Mouse (Mus musculus) stomach, embryonic 14.5 days (tissue): ENCODE measurements at regions not wholly inside any gene's neighbourhood (a gene's known extent, or its start where the extent isn't known, plus 50 kb on each side); places are given as distances from the start of the nearest gene placed in this dataset.
"Not testable (repeated sequence)": the region's sequence is repeated elsewhere in the genome, so short reads cannot be mapped to it uniquely, and the experiment has no call there.

ENCODE experiments used
- ATAC-seq: fragments of 200-750 bp; cut with Nextera tagmentation; 2 replicates; pipeline ENCODE4 v1.8.0; 2017; ENCODE audit warnings: low read depth, moderate TSS enrichment; ENCODE audit not compliant: insufficient number of reproducible peaks, insufficient read depth, low FRiP score
- H3K27ac ChIP-seq: fragments of 300-500 bp; sonication (generic); 2 replicates; pipeline ENCODE4 v1.5.1; 2014; ENCODE audit warnings: mild to moderate bottlenecking, low read length, moderate library complexity, mixed read lengths
- H3K27me3 ChIP-seq: fragments of 300-500 bp; sonication (generic); 2 replicates; pipeline ENCODE4 v1.6.1; 2014; ENCODE audit warnings: low read length, control low read depth, mixed read lengths; ENCODE audit not compliant: control insufficient read depth, insufficient read depth
- H3K36me3 ChIP-seq: fragments of 300-500 bp; sonication (generic); 2 replicates; pipeline ENCODE4 v1.6.1; 2014; ENCODE audit warnings: mild to moderate bottlenecking, control low read depth, low read length, moderate library complexity, mixed read lengths; ENCODE audit not compliant: control insufficient read depth, insufficient read depth
- H3K4me1 ChIP-seq: fragments of 300-500 bp; sonication (generic); 2 replicates; pipeline ENCODE4 v1.6.1; 2014; ENCODE audit warnings: low read length, control low read depth, mixed read lengths; ENCODE audit not compliant: control insufficient read depth, insufficient read depth
- H3K4me2 ChIP-seq: fragments of 300-500 bp; sonication (generic); replicated peaks from 2 replicates; pipeline ENCODE4 v1.6.1; 2014; ENCODE audit warnings: low read depth, low read length, control low read depth
- H3K4me3 ChIP-seq: fragments of 300-500 bp; sonication (generic); 2 replicates; pipeline ENCODE4 v1.5.1; 2014; ENCODE audit warnings: low read depth, low read length, control low read depth
- H3K9ac ChIP-seq: fragments of 300-500 bp; sonication (generic); replicated peaks from 2 replicates; pipeline ENCODE4 v1.6.1; 2014; ENCODE audit warnings: low read depth, mild to moderate bottlenecking, control low read depth, low read length, moderate library complexity, mixed read lengths
- H3K9me3 ChIP-seq: fragments of 300-500 bp; sonication (generic); 2 replicates; pipeline ENCODE4 v1.6.1; 2016; ENCODE audit warnings: low read depth, low read length, control low read depth; ENCODE audit not compliant: control insufficient read depth
- WGBS: fragments of 180-500 bp; shearing (Covaris S2); extraction: QIAGEN DNeasy Blood & Tissue Kit; methylation state at CpG from one replicate; pipeline ENCODE4 v1.1.7; 2014; 5-methylcytosine and 5-hydroxymethylcytosine counted together

DNA sequence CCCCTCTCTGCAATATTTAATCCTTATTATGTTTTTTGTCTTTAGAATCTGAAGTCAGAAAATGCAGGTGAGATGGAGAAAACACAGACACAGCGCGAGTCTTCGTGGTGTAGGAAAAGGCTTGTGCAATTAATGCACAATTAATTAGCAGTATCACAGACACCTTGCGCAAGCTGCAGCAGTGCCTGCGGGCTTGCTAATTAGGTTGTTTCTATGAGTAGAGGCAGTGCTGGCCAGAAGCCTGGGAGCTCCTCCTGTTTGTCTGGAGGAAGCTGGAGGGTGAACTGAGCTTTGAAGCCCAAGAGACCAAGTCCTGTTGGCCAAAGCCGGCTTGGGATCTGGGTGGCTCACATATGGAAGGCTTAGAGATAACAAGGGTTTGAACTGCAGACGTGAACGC lies 135.9 kb upstream of the Ubl3 start:
- WGBS, result 77% methylated on average over 8 of the region's 8 CpGs

DNA sequence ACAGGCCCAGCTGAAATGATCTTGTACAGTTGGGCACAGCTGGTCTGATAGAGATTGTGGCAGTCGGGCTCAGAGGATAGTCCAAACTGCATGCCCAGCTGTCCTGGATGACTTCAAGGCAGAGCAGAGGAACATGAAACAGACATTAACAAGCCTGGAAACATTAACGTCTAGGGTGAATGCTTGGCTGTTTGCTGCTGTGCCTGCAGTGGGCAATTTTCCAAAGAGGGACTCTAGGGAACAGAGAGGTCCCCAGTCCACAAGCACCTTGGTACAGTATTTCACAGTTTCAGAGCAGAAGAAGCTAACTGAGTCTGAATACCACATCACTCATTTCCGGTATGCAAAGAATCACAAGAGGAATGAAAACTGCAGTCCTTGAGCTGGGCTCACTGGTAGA lies 135.2 kb upstream of the Ubl3 start:
- Histone ChIP-seq H3K9me3 (no peaks in the 10 kb centered on the region; the same call in 1 of the 2 replicates), H3K36me3 (no peaks in the 10 kb centered on the region), H3K4me1 (no peaks in the 10 kb centered on the region), H3K27me3 (no peaks in the 10 kb centered on the region), H3K4me2 (no peak overlapping the region), H3K4me3 (no peak overlapping the region), H3K9ac (no peak overlapping the region), H3K27ac (no peak overlapping the region)
- WGBS, result 52% methylated on average over 3 of the region's 3 CpGs
- no peak for ATAC-seq

More for the DNA sequence above, 135.9 kb upstream of the Ubl3 start:
- Histone ChIP-seq H3K4me1 (no peaks in the 10 kb centered on the region), H3K4me3 (no peak overlapping the region), H3K9ac (no peak overlapping the region), H3K9me3 (no peaks in the 10 kb centered on the region; the same call in 1 of the 2 replicates), H3K36me3 (no peaks in the 10 kb centered on the region), H3K27me3 (no peaks in the 10 kb centered on the region), H3K27ac (no peak overlapping the region), H3K4me2 (no peak overlapping the region)
- no peak for ATAC-seq

DNA sequence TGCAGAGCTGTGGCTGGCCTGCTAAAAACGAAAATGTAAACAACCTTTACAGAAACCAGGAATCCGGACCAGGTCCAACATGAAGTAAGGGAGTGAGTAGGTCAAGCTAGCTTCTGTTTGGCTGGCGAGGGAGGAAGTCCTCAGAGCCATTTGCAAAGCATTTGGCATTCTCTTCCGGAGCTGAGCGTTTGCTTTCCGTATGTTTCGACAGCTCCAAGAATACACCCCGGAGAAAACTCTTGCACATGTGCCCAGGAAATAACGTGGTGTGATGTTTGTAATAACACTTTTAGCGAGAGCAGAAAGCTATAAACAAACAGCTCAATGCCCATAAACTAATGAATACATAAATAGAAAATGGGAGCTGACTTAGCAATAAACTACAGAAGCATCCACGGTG lies 131.6 kb upstream of the Ubl3 start:
- Histone ChIP-seq H3K9me3 (no peaks in the 10 kb centered on the region; the same call in 1 of the 2 replicates), H3K27me3 (no peaks in the 10 kb centered on the region), H3K4me2 (no peak overlapping the region), H3K9ac (no peak overlapping the region), H3K27ac (no peak overlapping the region), H3K36me3 (no peaks in the 10 kb centered on the region), H3K4me1 (no peaks in the 10 kb centered on the region), H3K4me3 (no peak overlapping the region)
- ATAC-seq, result no peak
- 47% methylated on average over 11 of the region's 11 CpGs for WGBS

DNA sequence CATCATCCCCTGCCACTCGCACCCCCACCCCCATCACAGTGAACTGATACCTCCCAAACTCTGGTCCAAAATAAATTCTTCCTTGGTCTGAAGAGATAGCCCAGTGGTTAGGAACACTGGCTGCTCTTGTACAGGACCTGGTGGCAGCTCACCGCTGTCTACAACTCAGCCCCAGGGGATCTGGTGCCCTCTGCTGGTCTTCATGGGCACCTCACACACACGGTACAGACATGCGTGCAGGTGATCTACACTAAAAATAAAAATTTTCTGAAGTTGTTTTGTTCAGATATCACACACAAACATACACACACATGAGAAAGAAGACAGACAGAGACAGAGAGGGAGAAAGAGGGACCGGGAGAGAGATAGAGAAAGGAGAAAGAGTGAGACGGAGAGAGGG lies 130.0 kb upstream of the Ubl3 start:
- H3K4me2 ChIP-seq, result no peak overlapping the region
- no peaks in the 10 kb centered on the region for H3K4me1 ChIP-seq
- 98% methylated on average over 6 of the region's 6 CpGs for WGBS
- H3K27me3 ChIP-seq, result no peaks in the 10 kb centered on the region
- no peaks in the 10 kb centered on the region for H3K36me3 ChIP-seq
- H3K9ac ChIP-seq, result no peak overlapping the region
- no peaks in the 10 kb centered on the region; the same call in 1 of the 2 replicates for H3K9me3 ChIP-seq
- no peak for ATAC-seq
- H3K4me3 ChIP-seq, result no peak overlapping the region
- H3K27ac ChIP-seq, result no peak overlapping the region

DNA sequence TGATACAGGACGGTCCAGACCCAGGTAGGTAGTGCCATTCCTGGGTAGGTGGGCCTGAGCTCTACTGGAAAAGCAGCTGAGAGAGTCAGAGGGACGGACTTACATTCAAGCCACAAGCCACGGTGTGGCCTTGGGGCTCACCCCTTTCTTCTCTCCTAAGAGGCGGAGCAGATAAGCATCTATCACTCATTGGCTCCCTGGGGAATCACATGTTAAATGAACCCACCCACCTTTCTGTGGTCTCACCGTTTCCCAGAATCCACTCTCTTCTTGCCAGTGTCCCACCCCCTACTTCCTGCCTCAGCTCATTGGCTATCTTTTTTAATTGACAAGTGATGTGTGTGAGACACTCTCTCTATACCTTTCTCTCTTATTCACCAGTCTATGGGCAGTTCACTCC lies 127.8 kb upstream of the Ubl3 start:
- WGBS, result 79% methylated on average over 5 of the region's 5 CpGs
- no peak overlapping the region for H3K27ac ChIP-seq

DNA sequence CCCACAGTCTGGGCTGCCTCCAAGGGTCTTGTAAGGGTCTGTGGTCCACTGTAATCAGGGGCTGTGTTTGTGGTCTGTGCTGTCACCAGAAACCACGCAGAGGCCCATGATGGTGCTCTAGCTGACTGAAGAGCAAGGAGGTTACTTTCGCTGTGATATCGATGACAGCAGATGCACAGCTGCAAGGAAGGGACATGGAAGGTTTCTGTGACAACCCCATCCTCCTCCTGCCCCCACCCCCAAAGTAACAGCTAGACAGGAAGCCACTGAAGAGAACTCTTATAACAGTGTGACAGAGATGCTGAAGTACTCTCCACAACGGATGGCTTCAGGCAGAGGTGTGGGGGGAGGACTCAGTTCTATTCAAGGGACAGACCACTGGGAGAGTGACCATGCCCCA lies 127.0 kb upstream of the Ubl3 start:
- Histone ChIP-seq H3K9me3 (no peaks in the 10 kb centered on the region), H3K4me2 (no peak overlapping the region), H3K9ac (no peak overlapping the region), H3K36me3 (no peaks in the 10 kb centered on the region), H3K27me3 (no peaks in the 10 kb centered on the region), H3K4me1 (no peaks in the 10 kb centered on the region), H3K4me3 (no peak overlapping the region), H3K27ac (no peak overlapping the region)
- no peak for ATAC-seq
- 85% methylated on average over 4 of the region's 4 CpGs for WGBS

More for the DNA sequence above, 127.8 kb upstream of the Ubl3 start:
- Histone ChIP-seq H3K4me3 (no peak overlapping the region), H3K4me2 (no peak overlapping the region), H3K4me1 (no peaks in the 10 kb centered on the region), H3K27me3 (no peaks in the 10 kb centered on the region), H3K9ac (no peak overlapping the region), H3K9me3 (no peaks in the 10 kb centered on the region; the same call in 1 of the 2 replicates), H3K36me3 (no peaks in the 10 kb centered on the region)
- ATAC-seq, result no peak

DNA sequence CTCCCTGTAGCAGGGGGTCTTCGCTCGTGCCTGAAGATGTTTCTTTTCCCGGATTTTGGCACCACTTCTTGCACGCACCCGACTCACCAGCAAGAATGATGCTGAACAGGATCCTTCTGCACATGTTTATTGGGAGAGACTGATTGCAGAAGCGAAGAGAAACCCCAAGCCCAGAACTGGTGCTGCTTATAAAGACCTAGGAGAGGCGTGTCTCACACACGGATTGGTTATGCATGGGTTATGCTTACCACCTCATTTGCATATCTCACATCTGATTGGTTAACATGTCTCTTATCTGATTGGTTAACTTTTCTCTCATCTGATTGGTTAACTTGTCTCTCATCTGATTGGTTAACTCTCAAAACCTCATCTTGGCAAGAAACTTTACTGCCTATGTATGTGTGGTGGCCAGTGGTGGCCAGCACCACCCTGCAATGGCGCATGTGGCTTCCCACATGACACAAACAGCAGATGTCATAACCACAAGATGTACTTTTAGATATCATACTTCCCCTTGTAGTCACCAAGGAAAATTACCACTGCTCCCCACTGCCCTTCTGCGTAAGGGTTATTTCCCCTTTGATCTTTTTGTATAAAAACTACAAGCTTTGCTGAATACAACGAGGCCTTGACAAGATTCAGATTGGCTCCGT lies 125.8 kb upstream of the Ubl3 start:
- H3K4me2 ChIP-seq, H3K4me3 ChIP-seq, ATAC-seq, H3K4me1 ChIP-seq, H3K9me3 ChIP-seq, H3K36me3 ChIP-seq, H3K27me3 ChIP-seq, H3K9ac ChIP-seq, H3K27ac ChIP-seq: not testable (repeated sequence)
- WGBS, result 91% methylated on average over 12 of the region's 12 CpGs

DNA sequence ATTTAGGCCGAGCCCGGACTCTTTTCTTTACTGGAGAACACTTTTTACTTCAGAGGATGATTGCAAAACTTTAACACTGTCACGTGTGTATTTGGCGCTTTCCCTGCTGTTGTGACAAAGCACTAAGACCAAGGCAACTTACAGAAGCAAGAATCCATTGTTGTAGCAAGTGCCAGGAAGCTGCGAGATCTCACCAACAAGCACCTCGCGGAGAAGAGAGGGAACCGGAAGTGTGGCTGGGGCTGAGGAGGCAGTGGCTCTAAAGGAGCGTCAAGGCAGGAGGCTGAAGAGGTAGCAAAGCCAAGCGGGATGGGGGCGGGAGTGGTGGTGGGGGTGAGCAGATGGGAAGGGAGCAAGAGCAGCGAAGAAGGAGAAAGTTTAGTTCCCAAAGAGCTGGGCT lies 121.7 kb upstream of the Ubl3 start:
- H3K27me3 ChIP-seq, result no peaks in the 10 kb centered on the region

DNA sequence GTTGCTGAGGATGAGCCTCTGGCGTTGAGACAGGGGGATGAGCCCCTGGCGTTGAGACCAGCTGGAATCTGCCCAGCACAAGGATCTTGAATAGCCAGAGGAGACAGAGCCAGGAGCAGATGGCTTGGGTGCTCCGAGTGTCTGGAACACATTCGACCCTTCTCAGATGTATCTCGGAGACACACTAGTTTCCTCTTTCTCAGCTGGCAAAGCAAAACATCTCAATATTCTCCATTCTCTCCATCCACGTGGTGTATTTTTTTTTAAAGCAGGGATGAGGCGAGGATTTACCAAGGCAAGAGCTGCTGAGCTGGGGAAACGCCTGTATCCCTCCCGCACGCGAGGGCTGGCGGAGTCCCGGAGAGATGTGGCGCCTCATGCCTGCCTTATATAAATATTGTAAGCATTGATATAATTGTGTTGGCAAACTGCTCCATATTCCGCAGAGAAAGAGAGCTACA lies 109.7 kb upstream of the Ubl3 start:
- H3K36me3 ChIP-seq, result no peaks in the 10 kb centered on the region
- no peaks in the 10 kb centered on the region for H3K4me1 ChIP-seq
- no peak overlapping the region for H3K4me2 ChIP-seq
- no peaks in the 10 kb centered on the region; the same call in 1 of the 2 replicates for H3K9me3 ChIP-seq
- 62% methylated on average over 15 of the region's 15 CpGs for WGBS
- no peaks in the 10 kb centered on the region for H3K27me3 ChIP-seq
- no peak overlapping the region for H3K27ac ChIP-seq
- H3K4me3 ChIP-seq, result no peak overlapping the region
- no peak for ATAC-seq
- H3K9ac ChIP-seq, result no peak overlapping the region

More for the DNA sequence above, 121.7 kb upstream of the Ubl3 start:
- no peak overlapping the region for H3K9ac ChIP-seq
- H3K4me1 ChIP-seq, result no peaks in the 10 kb centered on the region
- H3K4me3 ChIP-seq, result no peak overlapping the region
- WGBS, result 76% methylated on average over 12 of the region's 12 CpGs
- no peaks in the 10 kb centered on the region for H3K36me3 ChIP-seq
- ATAC-seq, result no peak
- H3K27ac ChIP-seq, result no peak overlapping the region
- no peak overlapping the region for H3K4me2 ChIP-seq
- peaks cover 3% of the 10 kb centered on the region; the same call in 1 of the 2 replicates for H3K9me3 ChIP-seq
